Mouse (Mus musculus): ENCODE data around the gene Acat3.
"Not testable (repeated sequence)": the region's sequence is repeated elsewhere in the genome, so short reads cannot be mapped to it uniquely, and the experiment has no call there.

Gene Acat3

DNA sequence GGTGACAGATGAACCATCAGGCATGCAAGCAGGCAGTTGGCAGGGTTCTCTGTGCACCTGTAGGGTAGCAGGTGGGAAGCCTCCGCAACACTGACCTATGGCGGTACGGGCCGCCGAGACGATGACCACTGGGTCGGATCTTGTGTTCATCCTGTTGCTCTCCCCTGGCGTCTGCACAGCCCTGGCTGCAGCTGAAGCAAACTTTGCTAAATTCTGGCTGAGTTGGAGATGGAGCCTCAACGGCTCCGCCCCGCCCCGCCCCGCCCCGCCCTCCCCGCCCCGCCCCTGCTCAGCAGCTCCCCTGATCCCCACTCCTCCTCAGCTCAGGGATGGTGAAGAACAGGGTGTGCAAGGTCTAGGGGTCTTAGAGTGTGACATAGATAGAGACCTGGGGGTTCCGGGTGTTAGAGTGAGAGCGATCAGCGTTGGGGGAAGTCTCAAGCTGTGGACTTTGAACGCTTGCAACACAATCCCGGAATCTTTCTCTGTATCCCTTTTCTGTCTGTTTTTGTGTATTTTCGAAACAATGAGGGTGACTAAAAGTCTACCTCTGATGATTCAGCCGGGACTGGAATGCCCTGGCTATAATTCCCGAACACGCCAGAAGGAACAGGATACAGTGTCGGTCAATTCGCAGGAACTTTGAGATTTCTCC lies at the start of gene Acat3:
Acat3 (minus strand) TSS at position 450 of the 655 bp plus-strand sequence.
- no peak for DNase-seq

GRCm38 (mm10) chr17:12988096-12988495 lies 47.7 kb upstream of the Acat3 start:
- DNase-seq = peak; percentile 44

GRCm38 (mm10) chr17:12983988-12984387 lies 43.6 kb upstream of the Acat3 start:
- DNase-seq = no peak

DNA sequence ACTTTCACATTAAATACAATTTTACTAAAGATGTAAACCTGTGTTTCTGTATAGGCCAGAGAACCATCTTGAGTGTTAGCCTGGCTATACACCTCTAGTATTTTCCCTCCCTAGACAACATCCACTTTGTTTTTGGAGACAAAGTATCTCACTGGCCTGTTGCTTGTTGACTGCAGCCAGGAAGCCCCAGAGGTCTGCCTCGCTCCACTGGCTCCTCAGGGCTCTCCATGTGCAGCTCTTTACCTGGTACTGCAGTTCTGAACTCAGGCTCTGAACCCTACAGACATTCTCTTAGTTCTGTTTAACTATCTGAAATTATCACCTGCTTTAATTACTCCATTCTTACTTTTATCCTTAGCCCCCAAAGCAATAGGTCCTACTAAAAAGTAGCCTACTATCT lies 38.1 kb upstream of the Acat3 start:
- DNase-seq = no peak

- no peak for DNase-seq
Observed at GRCm38 (mm10) chr17:12973851-12974250, 33.5 kb upstream of the Acat3 start.

DNA sequence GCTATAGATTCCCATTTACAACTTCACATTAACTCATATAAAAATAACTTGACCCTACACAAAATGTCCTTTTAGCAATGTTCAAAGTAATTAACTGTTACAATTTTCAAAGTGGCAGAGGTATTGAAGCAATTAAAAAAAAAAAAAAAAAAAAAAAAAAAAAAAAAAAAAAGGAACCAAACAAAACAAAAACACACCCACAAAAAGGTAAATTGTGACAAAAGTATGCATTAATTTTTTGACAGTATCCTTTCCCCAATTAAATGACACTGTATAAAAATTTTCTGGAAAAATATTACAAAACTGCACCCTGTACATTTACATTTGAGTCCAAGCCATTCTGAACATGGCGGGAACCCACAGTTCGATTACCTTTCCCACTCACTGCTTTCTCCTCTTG lies 26.8 kb upstream of the Acat3 start:
- no peak for DNase-seq

DNA sequence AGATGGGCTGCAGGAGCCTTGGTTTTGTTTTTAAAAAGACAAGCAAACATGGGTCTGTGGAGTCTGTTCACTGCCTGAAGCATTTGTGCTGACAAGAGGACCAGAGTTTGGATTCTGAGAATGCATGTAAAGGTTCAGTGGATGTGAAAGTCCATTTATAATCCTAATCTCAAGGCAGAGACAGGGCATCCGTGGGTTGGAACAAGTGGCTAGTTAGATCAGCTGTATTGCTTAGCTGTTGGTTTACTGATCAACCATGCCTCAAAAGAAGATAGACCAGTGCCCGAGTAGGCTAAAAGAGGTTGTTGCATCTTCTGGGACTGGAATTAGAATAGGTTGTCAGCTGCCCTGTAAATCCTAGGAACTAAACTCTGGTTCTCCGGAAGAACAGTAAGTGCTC lies 23.1 kb upstream of the Acat3 start:
- no peak for DNase-seq

GRCm38 (mm10) chr17:12960331-12960873 lies 20.0 kb upstream of the Acat3 start, which contains the start of gene Acat2:
Gene Acat2, minus strand, starts transcription at chr17:12960747.
- DNase-seq = peak; percentile 97

DNA sequence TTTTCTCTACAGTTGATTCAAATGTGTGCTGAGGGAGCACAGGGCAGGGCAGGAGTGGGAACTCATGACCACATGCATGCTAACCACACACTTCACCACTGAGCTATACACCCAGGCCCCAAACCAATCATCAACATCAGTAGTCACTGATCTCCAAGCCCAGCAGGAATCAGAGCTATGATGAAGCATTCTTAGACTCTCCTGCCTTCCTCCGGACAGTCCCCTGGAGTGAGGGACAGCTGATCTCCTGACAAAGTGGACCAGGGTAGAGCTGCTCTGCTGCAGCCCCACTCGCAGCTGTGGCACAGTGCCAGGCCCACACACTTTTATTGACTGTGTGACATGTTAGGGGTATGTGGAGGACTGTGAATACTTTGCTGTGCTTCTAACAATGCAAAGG lies 19.0 kb upstream of the Acat3 start:
- DNase-seq = not testable (repeated sequence)

- no peak for DNase-seq
Observed at GRCm38 (mm10) chr17:12956664-12957063, 16.3 kb upstream of the Acat3 start.

DNA sequence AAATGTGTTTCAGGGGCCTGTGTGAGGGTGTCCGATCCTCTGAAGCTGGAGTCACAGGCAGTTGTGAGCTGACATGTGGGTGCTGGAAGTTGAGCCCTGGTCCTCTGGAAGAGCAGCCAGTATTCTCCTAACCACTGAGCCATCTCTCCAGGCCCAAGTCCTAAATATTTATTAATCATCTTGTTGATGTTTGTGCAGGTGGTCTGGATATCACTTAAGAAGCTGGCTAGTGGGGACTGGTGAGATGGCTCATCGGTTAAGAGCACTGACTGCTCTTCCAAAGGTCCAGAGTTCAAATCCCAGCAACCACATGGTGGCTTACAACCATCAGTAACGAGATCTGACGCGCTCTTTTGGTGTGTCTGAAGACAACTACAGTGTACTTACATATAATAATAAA lies 9.3 kb upstream of the Acat3 start:
- DNase-seq = no peak

GRCm38 (mm10) chr17:12942459-12943162 lies 2.2 kb upstream of the Acat3 start:
- DNase-seq = no peak

GRCm38 (mm10) chr17:12941543-12942260 lies 1.3 kb upstream of the Acat3 start:
- DNase-seq = no peak

DNA sequence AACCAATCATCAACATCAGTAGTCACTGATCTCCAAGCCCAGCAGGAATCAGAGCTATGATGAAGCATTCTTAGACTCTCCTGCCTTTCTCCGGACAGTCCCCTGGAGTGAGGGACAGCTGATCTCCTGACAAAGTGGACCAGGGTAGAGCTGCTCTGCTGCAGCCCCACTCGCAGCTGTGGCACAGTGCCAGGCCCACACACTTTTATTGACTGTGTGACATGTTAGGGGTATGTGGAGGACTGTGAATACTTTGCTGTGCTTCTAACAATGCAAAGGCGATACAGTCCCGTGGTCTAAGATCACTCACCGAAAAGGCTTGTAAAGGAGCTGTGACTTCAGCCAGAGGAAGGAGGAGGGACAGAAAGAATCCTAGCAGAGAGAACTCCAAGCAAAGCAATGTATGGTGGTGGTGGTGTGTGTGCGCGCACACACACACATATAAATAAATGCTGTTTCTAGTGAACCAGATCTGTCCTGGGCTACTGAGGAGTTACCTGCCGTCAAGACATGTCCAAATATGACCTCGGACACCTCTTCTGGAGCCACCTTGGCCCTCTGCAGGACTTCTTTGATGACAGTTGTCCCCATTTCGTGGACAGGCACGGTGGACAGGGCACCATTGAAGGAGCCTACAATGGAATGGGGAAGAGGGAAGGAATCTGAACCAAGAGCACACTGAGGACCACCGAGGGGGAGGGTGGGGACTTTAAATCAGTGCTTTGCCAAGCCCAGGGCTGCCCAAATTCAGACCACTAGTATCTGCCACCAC lies 837 bp downstream of the Acat3 start:
- not testable (repeated sequence) for DNase-seq

DNA sequence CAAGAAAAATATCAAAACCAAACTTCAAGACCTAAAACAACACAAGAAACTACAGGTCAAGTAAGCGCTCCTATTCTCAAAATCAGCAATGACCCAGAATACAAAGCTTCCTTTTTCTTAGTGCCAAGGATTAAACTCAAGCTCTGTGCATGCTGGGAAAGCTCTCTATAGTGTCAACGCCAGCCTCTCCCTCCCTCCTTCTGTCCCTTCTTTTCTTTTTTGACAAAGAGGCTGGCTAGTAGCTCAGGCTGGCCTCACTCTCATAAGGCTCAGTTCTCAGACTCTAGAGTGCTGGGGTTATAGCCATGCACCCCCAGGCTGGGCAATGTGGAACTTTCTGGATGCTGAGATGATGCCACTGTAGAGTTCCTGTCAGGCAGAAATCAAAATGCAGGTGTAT lies 2.3 kb downstream of the Acat3 start:
- no peak for DNase-seq

DNA sequence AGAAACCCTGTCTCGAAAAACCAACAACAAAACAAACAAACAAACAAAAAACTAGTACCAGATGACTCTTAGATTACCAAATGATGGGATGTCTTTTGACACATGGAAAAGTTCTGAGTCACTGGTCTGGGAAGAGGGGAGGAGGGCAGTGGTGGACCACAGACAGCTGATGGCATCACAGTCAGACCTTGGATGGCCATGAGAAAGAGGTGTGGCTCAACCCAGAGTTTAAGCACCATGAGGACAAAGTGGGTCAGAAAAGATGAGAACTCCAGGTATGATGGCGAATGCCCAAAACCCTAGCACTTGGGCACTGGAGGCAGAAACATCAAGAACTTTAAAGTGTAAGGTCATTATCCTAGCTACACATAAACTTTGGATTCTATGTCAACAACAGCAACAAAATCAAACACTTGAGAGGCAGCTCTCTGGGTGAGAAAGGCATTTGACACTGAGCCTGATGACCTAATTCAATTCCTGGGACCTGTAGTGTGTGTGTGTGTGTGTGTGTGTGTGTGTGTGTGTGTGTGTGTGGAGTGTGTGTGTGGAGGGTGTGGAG lies 2.9 kb downstream of the Acat3 start:
- no peak for DNase-seq

DNA sequence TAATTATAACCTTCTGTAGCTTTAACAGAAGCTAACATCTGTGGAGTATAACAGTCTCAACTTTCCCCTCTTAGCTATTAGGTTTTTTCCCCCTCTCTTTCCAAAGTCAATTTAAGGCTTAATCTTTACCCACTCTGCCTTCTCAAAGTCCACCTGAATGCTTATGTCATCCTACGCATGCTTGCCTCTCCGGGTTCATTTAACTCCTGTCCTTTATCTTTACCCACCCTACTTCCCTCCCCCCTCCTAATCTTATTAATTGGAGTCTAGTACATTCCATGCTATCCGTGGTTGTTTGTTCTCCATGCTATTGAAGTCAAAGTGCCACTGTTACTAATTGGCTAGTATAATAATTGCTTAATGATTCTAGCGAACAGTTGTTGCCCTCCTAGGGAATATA lies 4.7 kb downstream of the Acat3 start:
- DNase-seq = no peak

DNA sequence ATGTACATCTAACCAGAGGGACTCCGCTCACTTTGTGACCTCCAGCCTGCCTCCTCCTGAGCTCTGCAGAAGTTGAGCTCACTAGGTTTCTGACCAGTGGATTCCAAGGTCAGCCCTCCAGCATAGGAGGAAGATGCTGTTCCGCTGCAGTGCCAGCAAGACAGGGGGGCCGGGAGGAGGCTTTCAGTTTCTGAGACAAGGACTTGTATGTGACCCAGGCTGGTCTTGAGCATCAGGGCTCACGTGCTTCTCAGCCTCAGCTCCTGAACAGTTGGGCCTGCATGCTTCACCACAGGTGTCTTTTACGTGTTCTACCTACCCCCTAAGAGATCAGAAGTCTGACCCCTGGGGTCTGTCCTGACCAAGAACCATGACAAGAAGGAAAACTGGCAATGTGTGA lies 8.8 kb downstream of the Acat3 start:
- not testable (repeated sequence) for DNase-seq

- no peak for DNase-seq
Observed at GRCm38 (mm10) chr17:12925703-12926180, 14.7 kb downstream of the Acat3 start.

- no peak for DNase-seq
Observed at GRCm38 (mm10) chr17:12925001-12925400, 15.4 kb downstream of the Acat3 start.

- no peak for DNase-seq
Observed at GRCm38 (mm10) chr17:12921073-12921472, 19.3 kb downstream of the Acat3 start.
